Comparison of ENCODE assay signal across 8 mouse cellular contexts in genomic region chr7:89632342-89633251, GRCm38 (mm10). TPM values are rescaled to one million over a fixed set of nuclear protein-coding genes. Genes with fewer than 3 reads are reported as not detected.
DNase-seq lines count a peak whose midpoint lies in the region; ATAC-seq and TF ChIP-seq lines count a peak whose summit lies in the region.
"Had no signal": no experiment of that assay in that cellular context is flagged by ENCODE, and none has a peak within 500 bp of the region (broad histone marks: within the 10 kb centered on the region; RNA-seq: fewer than 3 reads in every experiment).

Me3 (plus strand) TSS chr7:89632392.

- intact Hi-C loops in gastrocnemius, postnatal 14 days (cut with DNase I; ENCODE audit: low total_unique reads) = loop anchor here (10.0 kb wide), 1 partner anchor 118 kb away; no protein-coding TSS in a partner anchor

- peak; percentile 76 to 85 for DNase-seq in adrenal gland, postnatal 36 days
- peak; percentile 71 for DNase-seq in embryo, embryonic 10 days (ENCODE audit: low spot score)
- DNase-seq in gastrocnemius, postnatal 14 days = peak; percentile 77
- DNase-seq in hindbrain, postnatal 0 days (ENCODE audit: low spot score) = peak; percentile 78
- DNase-seq in left cerebral cortex, adult 8-10 months (ENCODE audit: low spot score in 2 of 2) = peak; percentile 46 to 65
- peak; percentile 75 for DNase-seq in lung, postnatal 36 days
- DNase-seq in right cerebral cortex, postnatal 14 days = peak; percentile 57

- peak within 1 kb of the TSS; percentile 93 for H3K4me2 ChIP-seq in hindbrain, postnatal 0 days (ENCODE audit: low read depth, low read length)

- no peaks in the 10 kb centered on the region for H3K27me3 ChIP-seq in hindbrain, postnatal 0 days (ENCODE audit: insufficient read depth, low read length)

- peak within 1 kb of the TSS; percentile 86 for H3K27ac ChIP-seq in hindbrain, postnatal 0 days

- peak within 1 kb of the TSS; percentile 95 for H3K9ac ChIP-seq in hindbrain, postnatal 0 days (replicated peaks; ENCODE audit: low read length)

- H3K4me3 ChIP-seq in hindbrain, postnatal 0 days (ENCODE audit: low read length) = peak within 1 kb of the TSS; percentile 72

- 4% methylated on average over 48 of the region's 49 CpGs for WGBS in hindbrain, postnatal 0 days

- no peaks in the 10 kb centered on the region for H3K4me1 ChIP-seq in hindbrain, postnatal 0 days (ENCODE audit: insufficient read depth, low read length)

- H3K36me3 ChIP-seq in hindbrain, postnatal 0 days (ENCODE audit: insufficient read depth, low read length) = no peaks in the 10 kb centered on the region

- peak; percentile 89 for ATAC-seq in hindbrain, postnatal 0 days

- no peak for TF ChIP-seq CTCF in hindbrain, postnatal 0 days (IDR thresholded peaks at IDR 0.05; ENCODE audit: low read depth)

- H3K9me3 ChIP-seq in hindbrain, postnatal 0 days (ENCODE audit: low read length) = no peaks in the 10 kb centered on the region

RNA-seq across cellular contexts. Expression of gene Me3, which starts in this region (rescaled TPM):
- total RNA-seq in adrenal gland, postnatal 36 days (2021) = 10 to 100 TPM; 11.2 to 25.8 TPM
- total RNA-seq in gastrocnemius, postnatal 14 days (2021) = 100 to 1,000 TPM in 1 of 2 experiments, 10 to 100 TPM in 1; 86.5 to 101 TPM
- 23.6 and 38.1 TPM in 2 replicates for total RNA-seq in hindbrain, postnatal 0 days (2014; rRNA removed)
- polyA plus RNA-seq in hindbrain, postnatal 0 days (2015; fragmentation: Nextera tagmentation; extraction: Ambion mirVana) = 28.0 and 30.1 TPM in 2 replicates
- 10 to 100 TPM; 91.3 to 99.5 (median 96.9) TPM for total RNA-seq in left cerebral cortex, adult 8-10 months (2022)
- total RNA-seq: neutrophil, adult 5-6 weeks had no signal

Comparison
In these comparisons a context has a peak if more than half of its experiments do, and no peak if none do; other contexts are left out.
1. Peak in every context shown above with its lines: DNase-seq, ATAC-seq, H3K4me3 ChIP-seq and H3K27ac ChIP-seq.